ENCODE assay signal across 25 mouse cellular contexts in genomic region chr13:49083941-49084340, GRCm38 (mm10).
DNase-seq lines count a peak whose midpoint lies in the region; ATAC-seq and TF ChIP-seq lines count a peak whose summit lies in the region.
"Had no signal": no experiment of that assay in that cellular context is flagged by ENCODE, and none has a peak within 500 bp of the region (broad histone marks: within the 10 kb centered on the region; RNA-seq: fewer than 3 reads in every experiment).

No protein-coding gene starts in this region.

- H3K4me3 ChIP-seq in hindbrain, embryonic 14.5 days (replicated peaks; ENCODE audit: low read length) = no peak overlapping the region
- no peak overlapping the region for H3K4me3 ChIP-seq in hindbrain, embryonic 16.5 days (ENCODE audit: low read length)
- H3K4me3 ChIP-seq: heart, embryonic 10.5 days; limb, embryonic 15.5 days; megakaryocyte, embryonic 14.5 days; midbrain, embryonic 15.5 days; myocyte; neural tube, embryonic 13.5 days had no signal

- no peak for TF ChIP-seq POLR2A in brain, embryonic 14.5 days (IDR thresholded peaks at IDR 0.05; ENCODE audit: borderline replicate concordance, extremely low read depth, insufficient read depth, insufficient read length, poor library complexity, severe bottlenecking)

- no peak overlapping the region for H3K9ac ChIP-seq in hindbrain, embryonic 14.5 days
- no peak overlapping the region for H3K9ac ChIP-seq in hindbrain, embryonic 16.5 days (ENCODE audit: low read depth, low read length)
- H3K9ac ChIP-seq: limb, embryonic 15.5 days; liver, embryonic 14.5 days; lung, embryonic 14.5 days; midbrain, embryonic 15.5 days; neural tube, embryonic 13.5 days had no signal

- no peak overlapping the region for H3K27ac ChIP-seq in hindbrain, embryonic 14.5 days
- no peak overlapping the region for H3K27ac ChIP-seq in hindbrain, embryonic 16.5 days (ENCODE audit: low read depth, low read length)
- H3K27ac ChIP-seq: heart, embryonic 10.5 days; kidney, postnatal 0 days; limb, embryonic 15.5 days; liver, embryonic 14.5 days; midbrain, embryonic 15.5 days; neural tube, embryonic 13.5 days had no signal

- H3K4me2 ChIP-seq in hindbrain, embryonic 14.5 days (replicated peaks) = no peak overlapping the region
- H3K4me2 ChIP-seq in hindbrain, embryonic 16.5 days (ENCODE audit: low read length) = no peak overlapping the region
- H3K4me2 ChIP-seq: limb, embryonic 15.5 days; lung, embryonic 14.5 days; midbrain, embryonic 15.5 days; neural tube, embryonic 13.5 days had no signal

- no peaks in the 10 kb centered on the region for H3K27me3 ChIP-seq in hindbrain, embryonic 14.5 days (ENCODE audit: control insufficient read depth, insufficient read depth, low read length)
- H3K27me3 ChIP-seq in hindbrain, embryonic 16.5 days (replicated peaks; ENCODE audit: control insufficient read depth, insufficient read depth, low read length) = no peaks in the 10 kb centered on the region
- H3K27me3 ChIP-seq: limb, embryonic 15.5 days; midbrain, embryonic 15.5 days; neural tube, embryonic 13.5 days had no signal

- DNase-seq in hindbrain, embryonic 14.5 days (ENCODE audit: low spot score) = peak; percentile 32
- DNase-seq in left cerebral cortex, postnatal 10 days (ENCODE audit: extremely low spot score in 1 of 2, low spot score in 2 of 2) = peak; percentile 38 to 59
- no peak for DNase-seq in left cerebral cortex, postnatal 4 days
- DNase-seq in brain, embryonic 14.5 days (ENCODE audit: low read depth) = peak; percentile 44
- DNase-seq in layer of hippocampus, postnatal 14 days (ENCODE audit: low spot score in 2 of 2) = peak; percentile 34 to 71
- no peak for DNase-seq in frontal cortex, postnatal 25 days (ENCODE audit: low spot score in 2 of 2)
- DNase-seq: adrenal gland, postnatal 10 days; cerebellum, adult 9-10 months; gastrocnemius, postnatal 10 days; heart, postnatal 4 days; kidney, adult 18-20 months; lung, embryonic 14.5 days; lung, postnatal 36 days; right cerebral cortex, postnatal 14 days; spleen, adult 18-20 months had no signal

- H3K4me1 ChIP-seq in hindbrain, embryonic 14.5 days (replicated peaks; ENCODE audit: control insufficient read depth, insufficient read depth, low read length) = no peaks in the 10 kb centered on the region
- H3K4me1 ChIP-seq in hindbrain, embryonic 16.5 days (ENCODE audit: control insufficient read depth, insufficient read depth, low read depth, low read length) = no peaks in the 10 kb centered on the region
- H3K4me1 ChIP-seq: midbrain, embryonic 15.5 days; neural tube, embryonic 13.5 days had no signal

- H3K36me3 ChIP-seq in hindbrain, embryonic 14.5 days (replicated peaks; ENCODE audit: control insufficient read depth, insufficient read depth) = peaks cover 86% of the 10 kb centered on the region
- H3K36me3 ChIP-seq in hindbrain, embryonic 16.5 days (ENCODE audit: control insufficient read depth, insufficient read depth, low read length) = peaks cover 11% of the 10 kb centered on the region; the same call in 1 of the 2 replicates
- H3K36me3 ChIP-seq: heart, embryonic 10.5 days; limb, embryonic 15.5 days had no signal

- no peak for TF ChIP-seq CTCF in brain, embryonic 14.5 days (IDR thresholded peaks at IDR 0.05; ENCODE audit: borderline replicate concordance, extremely low read depth, insufficient read depth, insufficient read length)

- WGBS in hindbrain, embryonic 14.5 days = 72% methylated on average over 9 of the region's 9 CpGs
- 70% methylated on average over 9 of the region's 9 CpGs for WGBS in hindbrain, embryonic 16.5 days

- intact Hi-C loops in left cerebral cortex, postnatal 10 days (cut with DNase I) = no loop called here
- intact Hi-C loops in left cerebral cortex, postnatal 4 days (cut with DNase I) = no loop called here

- H3K9me3 ChIP-seq in hindbrain, embryonic 14.5 days (ENCODE audit: control insufficient read depth, low read length) = no peaks in the 10 kb centered on the region
- H3K9me3 ChIP-seq in hindbrain, embryonic 16.5 days (ENCODE audit: control insufficient read depth, low read length) = no peaks in the 10 kb centered on the region
- H3K9me3 ChIP-seq: heart, embryonic 10.5 days; limb, embryonic 15.5 days; megakaryocyte, embryonic 14.5 days; midbrain, embryonic 15.5 days; neural tube, embryonic 13.5 days had no signal

- no peak for ATAC-seq in hindbrain, embryonic 14.5 days (ENCODE audit: low FRiP score)
- ATAC-seq in hindbrain, embryonic 16.5 days = no peak
- ATAC-seq: inflammation-experienced regulatory T-cells, adult 6 months; midbrain, embryonic 15.5 days had no signal

Comparison
In these comparisons a context has a peak if more than half of its experiments do, and no peak if none do; other contexts are left out.
1. DNase-seq: peak in hindbrain, embryonic 14.5 days (single experiment), left cerebral cortex, postnatal 10 days (2 of 2), brain, embryonic 14.5 days (single experiment) and layer of hippocampus, postnatal 14 days (2 of 2); none in left cerebral cortex, postnatal 4 days (single experiment) and frontal cortex, postnatal 25 days (0 of 2).